Mouse (Mus musculus) kidney, postnatal 14 days (tissue): ENCODE measurements around the gene Gm20388.

Source experiments
- DNase-seq: peaks from one replicate; pipeline ENCODE4 v3.0.0; 2022; ENCODE audit warnings: mixed read lengths

Gm20388 gene

DNA sequence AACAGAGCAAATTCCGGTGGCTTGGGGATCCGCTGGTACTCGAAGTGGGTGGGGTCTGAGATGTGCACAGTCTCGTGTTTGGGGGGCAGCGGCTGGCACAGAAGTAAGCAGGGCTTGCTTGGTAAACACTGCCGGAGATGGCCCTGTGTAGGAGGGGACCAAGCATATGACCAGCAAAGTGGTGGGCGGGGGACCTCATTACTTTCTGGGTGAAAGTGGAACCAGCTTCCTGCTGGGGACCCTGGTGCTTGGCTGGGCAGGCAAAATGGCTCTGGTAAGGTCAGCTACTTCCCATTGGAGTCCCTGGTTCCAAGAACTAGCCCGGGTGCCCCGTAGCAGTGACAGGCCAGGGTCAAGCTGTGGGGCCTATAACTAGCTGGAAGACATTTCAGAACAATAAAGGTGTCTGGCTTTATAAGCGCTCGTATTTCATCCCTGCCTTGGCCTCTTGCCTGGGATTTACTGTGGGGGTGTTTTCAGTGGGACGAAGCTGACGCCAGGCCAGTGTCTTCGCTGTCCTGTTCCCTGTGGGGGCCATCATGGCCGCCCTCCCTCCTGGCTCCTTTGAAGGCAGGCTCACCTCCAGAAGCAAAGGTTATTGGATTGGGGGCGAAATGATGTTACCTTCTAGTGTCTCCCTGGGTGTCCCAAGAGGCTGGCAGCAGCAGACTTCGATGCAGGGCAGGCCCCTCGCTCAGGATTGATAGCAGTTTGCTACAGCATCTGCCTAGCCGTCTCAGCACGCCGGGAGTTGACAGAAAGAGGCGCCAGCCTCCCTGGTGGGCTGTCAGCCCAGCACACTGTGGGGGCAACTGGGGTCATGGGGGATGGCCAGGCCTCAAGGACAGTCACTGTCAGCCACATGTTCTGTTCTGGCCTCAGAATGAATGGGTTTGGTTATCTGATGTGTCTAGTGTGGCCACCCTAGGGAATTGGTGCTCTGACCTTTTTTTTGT lies 466.5 kb downstream of the Gm20388 start:
- peak; percentile 62 for DNase-seq

DNA sequence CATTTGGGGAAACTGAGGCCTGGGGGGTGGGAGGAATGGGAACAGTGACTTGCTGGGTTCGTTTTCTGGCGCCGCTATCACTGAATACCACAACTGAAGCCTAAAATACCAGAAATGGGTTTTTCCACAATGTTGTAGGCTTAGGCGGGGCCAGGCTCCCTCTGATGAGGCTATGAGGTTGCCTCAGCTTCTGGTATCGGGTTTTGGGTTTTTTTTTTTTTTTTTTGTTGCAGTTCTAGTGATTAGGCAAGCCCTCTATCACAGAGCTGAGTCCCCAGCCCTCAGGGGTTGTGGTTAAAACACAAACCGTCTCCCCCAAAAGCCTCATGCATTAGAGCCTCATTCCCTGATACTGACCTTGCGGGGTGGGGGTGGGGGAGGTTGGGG lies 467.2 kb downstream of the Gm20388 start:
- DNase-seq, result no peak

DNA sequence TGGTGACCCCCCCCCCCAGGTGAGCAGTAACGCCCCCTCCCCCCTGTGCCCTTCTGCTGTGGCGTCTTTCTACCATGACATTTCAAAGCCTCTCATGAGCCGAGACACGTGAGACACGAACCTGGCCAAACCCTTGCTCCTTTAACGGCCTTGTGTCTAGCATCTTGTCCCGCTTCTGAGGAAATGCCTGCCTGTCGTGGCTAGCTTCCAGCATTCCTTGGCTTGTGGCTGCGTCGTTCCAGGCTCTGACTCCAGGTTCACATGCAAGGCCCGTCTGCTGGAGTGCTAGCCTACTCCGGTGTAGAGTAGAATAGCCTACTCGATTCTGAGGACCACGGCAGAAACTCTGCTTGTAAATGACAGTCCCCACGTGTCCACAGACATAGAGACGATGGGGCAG lies 467.7 kb downstream of the Gm20388 start:
- DNase-seq, result peak; percentile 81

DNA sequence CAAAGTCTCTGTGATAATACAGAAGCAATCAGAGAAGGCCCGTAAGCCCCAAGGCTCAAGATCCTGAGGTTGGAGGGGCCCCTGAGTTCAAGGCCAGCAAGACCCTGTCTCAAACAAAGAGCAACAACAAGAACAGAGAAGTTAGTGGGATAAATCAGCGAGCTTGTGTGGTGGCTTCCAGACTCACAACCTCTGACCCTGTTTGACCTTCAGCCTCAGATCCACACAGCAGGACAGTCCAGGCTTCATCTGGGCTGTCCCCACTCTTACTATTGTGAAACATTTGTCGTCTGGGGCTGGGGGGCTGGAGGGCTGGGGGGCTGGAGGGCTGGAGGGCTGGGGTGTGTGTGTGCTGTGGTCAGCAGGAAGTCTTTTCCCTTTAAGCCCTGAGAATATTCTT lies 468.4 kb downstream of the Gm20388 start:
- no peak for DNase-seq

DNA sequence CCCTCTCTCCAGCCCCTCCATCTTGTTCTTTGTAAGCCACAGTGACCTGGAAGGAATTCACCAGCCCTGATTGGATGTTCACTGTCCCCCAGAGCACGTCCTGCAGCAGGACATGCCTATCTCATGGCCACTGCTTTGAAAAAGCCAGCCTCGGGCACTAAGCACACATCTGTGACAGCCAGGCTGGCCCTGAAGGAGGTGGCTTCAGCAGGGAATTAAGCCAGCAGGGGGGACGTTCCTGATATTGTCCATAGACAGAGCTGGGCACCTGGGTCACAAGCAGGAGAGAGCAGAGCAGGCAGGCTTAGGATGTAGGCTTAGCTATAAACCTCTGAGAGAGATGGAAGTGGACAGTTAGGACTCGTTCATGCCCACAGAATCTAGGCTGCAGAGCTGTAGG lies 471.2 kb downstream of the Gm20388 start:
- DNase-seq, result no peak

DNA sequence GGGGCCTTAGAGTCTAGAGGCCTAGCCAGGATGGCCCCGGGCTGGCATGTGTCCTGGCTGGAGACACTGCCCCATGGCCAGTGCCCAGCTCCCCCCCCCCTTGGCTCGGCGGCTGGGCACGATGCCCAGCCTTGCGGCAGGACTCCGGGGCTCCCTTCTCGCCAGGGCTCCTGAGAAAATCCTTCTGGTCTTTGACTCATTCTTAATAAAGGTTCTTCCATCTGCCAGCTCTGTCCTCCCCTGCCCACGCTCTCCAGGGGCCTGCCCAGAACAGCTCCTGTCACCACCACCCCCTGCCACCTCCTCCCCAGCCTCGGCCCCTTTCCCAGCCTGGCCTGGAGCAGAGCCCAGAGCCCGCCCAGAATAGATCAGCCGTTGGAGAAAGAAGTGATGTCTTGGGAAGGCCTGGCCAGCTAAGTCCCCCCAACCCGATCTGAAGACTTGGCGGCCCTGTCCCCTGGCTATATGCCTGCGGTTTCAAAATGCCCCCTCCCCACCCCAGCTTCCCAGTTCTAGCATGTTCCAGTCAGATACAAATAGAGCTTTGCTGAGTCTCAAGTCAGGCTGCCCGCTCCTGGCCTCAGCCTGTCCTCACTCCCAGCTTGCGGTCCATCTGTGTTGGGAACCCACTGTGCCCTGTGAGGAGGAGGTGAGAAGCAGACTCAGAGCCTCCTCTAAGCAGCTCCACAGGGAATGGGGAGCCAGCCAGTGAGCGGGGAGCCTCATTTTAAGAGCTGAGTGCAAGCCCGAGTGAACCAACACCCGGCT lies 472.0 kb downstream of the Gm20388 start:
- peak; percentile 75 for DNase-seq

DNA sequence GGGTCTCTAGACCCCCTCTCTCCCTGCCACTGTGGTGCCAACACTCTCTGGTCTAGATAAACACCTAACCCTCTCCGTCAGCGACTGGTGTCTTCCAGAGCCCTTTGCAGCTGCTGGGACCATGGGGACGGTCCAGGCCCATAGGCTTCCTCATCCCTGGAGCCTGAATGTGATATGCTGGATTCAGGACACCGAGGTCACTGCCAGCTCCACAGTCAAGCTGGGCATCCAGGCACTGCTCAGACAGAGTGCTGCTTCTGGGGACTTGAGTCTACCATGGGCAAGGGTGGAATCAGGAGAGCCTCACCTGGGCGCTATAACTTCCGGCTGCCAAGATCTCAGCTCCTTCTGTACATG lies 472.5 kb downstream of the Gm20388 start:
- no peak for DNase-seq

DNA sequence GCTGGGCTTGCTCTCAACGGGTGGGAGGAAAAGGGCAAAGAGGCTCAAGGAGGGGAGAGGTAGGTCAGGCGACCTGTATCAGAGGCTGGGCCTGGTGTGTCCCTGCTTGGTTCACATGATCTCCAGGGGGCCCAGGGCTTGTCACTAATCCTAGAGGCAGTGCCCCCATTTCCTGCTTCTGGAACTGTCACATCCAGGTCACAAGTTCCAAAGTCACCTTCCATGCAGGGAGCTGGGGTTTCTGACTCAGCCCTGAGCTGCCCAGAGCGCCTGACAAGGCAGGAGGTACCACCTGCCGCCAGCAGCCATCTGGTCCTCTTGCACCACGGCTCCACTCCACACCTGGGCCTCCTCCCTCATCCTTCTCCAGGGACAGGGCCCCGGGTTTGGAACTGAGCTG lies 473.1 kb downstream of the Gm20388 start:
- DNase-seq, result no peak

DNA sequence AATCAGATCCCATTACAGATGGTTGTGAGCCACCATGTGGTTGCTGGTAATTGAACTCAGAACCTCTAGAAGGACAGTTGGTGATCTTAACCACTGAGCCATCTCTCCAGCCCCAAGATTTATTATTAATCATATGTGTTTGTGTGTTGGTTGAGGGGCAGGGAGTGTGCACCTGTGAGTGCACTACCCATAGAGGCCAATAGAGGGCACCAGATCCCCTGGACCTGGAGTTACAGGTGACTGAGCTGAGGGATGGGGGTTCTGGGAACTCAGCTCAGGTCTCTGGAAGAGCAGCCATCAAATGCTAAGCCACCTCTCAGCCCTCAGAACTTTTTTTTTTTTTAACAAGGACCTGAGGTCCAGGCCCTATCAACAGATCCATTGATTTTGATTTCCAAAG lies 474.1 kb downstream of the Gm20388 start:
- DNase-seq, result no peak

DNA sequence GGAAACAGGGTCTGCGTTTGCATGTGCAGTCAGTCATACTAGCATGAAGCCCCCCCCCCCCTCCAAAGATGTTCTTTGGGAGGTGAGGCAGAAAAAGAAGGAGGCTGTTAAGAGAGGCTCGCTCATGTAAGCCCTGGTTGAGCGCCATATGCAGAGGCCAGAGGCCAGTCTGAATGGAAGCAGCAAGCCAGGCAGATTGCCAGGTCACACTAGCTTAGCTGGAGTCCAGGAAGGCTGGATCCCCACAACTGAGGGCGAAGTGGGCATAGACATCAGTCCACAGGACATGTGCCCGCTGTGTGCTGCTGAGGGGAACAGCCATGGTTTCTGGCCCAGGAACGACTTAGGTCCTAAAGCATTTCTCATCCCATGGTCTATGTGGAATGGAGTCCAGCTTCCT lies 477.6 kb downstream of the Gm20388 start:
- DNase-seq, result no peak

DNA sequence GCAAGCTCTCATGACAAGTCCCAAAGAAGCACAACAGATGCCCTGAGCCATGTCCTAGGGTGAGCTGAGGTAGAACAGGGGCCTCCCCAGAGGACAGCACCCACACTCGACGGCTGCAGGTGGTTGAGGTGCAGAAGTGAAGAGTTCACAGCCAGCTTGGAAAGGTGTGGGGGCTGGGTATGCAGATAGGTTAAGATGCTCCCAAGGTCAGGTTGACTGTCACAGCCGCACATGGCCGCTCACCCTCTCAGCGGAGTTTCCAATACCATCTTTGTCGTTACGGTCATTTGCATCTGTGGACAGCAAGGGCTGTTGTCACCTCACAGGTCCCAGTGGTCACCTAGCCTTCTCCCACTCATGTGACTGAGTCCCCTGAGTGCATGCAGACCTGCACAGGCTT lies 480.0 kb downstream of the Gm20388 start:
- DNase-seq, result no peak

DNA sequence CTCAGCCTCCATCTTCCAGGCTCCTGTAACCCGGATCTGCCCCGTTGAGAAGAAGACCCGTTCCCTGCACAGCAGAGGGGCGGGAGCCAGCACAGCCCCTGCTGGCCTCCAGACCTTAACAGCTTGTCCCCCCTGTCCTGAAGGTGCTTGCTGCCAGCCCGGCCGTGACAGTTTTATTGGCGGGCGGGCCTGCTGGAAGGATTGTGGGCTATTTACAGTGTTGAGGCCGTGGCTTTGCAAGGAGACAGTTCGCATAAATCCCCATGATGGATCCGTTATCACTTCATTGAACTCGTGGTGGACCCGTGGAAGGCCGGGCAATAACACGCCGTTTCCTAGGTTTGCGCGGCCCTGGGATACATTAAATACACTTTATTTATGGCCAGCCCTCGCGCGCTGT lies 481.2 kb downstream of the Gm20388 start:
- no peak for DNase-seq

DNA sequence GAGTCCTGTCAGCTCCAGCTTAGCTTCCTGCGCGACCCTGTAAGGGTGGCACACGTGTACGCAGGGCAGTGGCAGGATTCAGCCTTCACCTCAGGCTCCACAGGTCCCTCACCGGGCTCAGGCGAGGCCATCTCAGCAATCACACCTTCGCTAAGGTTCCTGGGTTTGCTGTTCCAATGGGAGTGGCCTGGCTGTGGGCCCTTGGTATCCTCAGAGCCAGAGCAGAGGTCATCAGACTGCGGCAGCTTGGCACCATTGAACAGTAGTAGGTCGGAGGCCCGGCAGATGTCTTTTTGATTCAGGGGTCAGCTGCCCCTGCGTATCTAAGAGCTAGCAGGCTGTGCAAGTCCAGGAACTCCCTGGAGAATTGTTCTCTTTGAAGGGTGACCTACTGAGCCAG lies 482.4 kb downstream of the Gm20388 start:
- DNase-seq, result no peak

DNA sequence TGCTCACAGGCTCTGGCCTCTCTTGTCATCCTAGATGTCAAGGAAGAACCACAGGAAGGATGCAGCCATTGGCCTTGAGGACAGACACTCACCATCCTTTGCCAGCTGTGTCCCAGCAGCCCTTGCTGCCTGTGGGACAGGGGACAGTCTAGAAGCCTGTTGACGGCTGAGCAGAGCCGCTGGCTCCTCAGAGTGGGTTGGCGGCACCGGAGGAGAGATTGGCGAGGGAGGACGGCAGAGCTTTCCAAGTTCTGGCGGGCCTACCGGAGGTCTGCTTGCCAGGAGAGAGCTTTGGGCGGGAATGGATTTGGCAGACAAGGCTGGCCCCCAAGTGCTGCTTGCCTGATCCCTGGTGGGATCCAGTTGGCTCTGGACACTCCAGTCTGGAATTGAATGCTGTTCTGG lies 483.2 kb downstream of the Gm20388 start:
- DNase-seq, result no peak

DNA sequence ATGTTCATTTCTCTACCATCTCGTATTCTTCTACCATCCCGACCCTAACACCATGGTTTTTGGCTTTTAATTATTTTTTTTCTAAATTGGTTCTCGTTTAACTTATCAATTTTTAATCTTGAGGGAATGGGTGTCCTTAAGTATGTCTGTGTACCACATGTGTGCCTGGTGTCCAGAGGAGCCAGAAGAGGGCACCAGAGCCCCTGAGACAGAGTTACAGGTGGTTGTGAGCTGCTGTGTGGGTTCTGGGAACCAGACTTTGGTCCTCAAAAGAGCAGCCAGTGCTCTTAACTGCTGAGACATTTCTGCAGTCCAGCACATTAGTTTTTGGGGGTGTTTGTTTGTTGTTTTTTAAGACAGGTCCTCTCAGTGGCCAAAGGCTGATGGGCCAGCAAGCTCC lies 485.3 kb downstream of the Gm20388 start:
- no peak for DNase-seq

DNA sequence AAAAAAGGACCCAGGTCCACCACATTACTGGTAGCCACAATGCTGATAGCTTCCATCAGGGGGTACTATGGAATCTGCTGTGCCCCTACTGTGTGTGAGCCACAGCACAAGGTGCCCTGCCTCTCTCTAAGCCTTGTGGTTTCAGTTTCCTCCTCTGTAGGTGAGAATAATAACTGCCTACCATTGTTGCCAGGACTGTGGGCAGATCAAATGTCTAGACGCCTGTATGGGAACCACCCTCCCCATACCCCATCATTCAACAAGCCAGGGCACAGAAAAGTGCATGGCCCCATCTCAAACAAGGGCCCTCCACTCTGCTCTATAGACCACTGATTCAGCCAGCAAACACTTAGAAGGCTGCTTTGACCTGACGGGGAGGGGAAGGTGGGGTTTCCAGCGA lies 486.1 kb downstream of the Gm20388 start:
- DNase-seq, result no peak

DNA sequence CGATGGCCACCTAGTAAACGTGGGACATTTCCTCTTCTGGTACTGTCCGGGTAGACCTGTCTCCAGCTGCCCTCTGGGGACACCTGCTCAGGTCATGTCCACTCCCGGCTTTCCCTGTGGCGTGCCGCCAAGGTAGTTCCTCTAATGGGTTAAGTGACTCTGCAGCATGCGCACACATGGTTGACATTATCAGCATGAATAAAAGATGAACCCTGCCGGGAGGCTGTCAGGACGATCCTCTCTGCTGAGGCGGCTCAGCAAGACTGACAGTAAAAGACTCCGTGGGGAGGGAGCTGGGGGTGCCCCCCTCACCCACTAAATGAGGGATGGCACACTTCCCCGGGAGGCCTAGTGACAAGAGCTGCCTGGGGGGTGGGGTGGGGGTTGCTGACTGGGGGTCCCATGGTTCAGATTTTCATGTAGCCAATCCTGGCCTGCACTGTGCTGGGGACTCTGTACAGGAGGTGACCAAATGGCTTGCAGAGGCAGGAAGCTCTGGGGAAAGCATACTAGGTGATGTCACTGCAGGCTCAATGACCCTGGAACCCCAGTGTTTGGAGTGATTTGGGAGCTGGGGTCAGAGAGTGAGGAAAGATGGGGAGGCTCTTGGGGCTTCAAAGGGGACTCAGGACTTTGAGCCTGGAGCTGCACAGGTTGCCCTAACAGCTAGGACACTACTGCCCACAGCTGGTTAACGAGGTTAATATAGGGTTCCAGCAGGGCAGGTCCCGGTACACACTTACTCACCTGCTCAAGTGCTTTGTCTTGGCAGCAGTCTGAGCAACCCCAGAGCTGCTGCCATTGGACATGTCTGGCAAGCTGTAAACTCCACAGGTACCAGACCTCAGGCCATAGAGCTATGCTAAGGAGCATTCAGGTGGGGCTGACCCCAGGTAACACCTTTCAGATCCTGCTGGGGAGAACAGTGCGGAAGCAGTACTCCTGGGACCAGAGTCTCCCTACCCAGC lies 487.1 kb downstream of the Gm20388 start:
- DNase-seq, result no peak

DNA sequence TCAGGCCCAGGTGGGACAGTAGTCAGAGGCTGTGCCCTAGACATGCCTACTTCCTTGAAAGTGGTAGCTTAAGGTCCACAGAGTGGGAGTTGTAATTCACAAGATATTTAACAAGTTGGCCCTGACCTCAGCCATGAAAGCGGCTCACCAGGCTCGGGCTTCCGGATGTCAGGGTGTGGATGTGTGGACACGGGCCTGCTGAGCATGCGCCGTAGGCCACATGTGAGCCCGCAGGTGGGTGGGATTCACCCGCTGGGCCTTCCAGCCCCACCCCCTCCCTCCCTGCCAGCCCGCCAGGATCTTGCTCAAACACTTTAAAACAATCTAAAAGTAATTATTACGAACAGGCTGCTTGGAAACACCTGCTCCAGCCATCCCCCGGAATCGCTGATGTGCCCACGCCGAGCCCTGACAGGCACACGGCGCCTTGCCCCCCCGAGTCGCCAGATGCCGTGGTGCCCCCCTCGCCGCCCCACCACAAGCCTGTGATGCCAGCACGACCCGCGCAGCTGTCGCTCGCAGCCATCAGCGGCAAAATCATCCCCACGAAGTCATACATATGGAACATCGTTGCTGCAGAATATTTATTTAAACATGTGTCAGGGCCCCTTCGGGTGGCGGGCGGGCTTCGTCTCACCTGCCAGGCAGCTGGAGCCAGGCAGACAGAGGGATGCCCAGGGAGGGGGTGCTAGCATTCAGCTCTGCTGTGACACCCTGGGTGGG lies 488.7 kb downstream of the Gm20388 start:
- no peak for DNase-seq

DNA sequence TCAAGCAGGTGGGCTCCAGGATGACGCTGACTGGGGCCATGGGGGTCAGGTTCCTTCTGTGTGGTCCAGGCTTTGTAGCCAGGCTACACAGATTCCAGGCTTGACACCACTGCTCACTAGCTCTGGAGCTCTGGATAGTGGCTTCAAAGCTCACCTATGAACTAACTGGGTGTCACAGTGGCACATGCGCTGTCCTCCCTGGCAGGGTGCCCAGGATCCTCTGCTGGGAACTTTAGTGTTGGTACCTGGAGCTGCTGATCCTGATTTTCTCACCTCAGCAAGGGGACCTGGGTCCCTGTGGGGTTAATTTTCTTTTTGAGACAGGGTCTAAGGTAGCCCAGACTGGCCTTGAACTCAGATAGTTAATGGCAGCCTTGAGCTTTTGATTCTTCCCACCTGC lies 490.6 kb downstream of the Gm20388 start:
- DNase-seq, result no peak

DNA sequence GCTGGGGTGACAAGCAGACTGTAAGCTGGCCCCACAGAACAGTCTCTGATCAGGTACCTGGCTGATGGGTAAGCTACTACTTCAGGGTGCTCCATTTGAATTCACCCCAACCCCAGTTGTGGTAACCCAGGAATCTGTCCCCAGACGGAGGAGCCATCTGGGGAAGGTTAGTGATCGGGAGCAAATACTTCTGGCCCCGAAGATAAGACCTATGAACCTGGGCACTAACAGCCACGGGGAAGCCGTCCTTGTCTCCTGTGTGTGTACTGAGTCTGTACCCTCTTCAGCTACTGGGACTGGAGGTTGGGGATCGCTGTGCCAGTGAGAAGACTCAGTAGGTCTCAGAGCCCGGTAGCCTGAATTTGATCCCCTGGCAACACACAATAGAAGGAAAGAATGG lies 491.1 kb downstream of the Gm20388 start:
- no peak for DNase-seq

DNA sequence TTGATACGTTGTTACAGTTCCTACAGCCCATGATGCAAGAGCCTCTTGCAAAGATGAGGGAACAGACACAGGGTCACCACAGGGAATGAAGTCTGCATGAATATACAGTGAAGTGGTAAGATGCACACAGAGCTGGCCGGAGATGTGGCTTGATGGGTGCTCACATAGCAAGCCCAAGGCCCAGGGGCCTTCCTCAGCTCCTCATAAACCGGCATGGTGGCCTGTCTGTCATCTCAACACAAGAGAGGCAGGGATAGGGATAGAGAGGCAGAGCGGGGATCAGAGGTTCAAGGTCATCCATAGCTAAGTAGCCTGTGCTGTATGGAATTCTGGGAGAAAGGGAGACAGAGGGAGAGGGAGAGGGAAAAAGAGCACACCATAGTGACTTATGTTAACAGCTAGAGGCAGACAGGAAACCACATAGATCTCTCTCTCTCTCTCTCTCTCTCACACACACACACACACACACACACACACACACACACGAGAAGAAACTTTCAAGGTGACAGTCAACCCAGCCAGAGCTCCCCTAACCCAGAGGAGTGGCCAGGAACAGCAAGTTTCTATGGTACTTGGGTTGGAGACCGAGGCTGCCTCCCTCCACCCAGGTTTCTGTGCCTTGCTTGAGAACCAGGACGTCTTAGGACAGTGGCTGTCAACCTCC lies 493.1 kb downstream of the Gm20388 start:
- no peak for DNase-seq

DNA sequence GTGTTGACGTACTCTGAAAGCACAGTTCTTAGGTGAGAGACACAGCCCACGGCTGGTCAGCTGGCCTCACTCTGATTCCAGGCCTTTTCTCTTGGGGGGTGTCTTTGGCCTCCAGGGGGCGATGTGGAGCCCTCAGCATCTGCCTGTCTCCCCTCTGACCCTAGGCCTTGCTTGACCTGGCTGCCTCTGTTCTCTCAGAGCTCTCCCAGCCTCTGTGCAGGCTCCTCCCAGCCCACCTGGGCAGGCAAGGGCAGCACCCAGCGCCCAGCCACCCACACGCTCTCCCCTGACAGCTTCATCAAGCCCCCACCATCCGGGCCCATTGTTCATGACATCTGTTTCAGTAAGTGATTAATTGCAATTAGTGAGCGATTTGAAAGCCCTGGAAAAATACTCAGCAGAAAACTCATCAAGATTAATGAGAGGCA lies 494.0 kb downstream of the Gm20388 start:
- DNase-seq, result peak; percentile 52
